ENCODE assay signal across 15 mouse cellular contexts in genomic region chr13:51873786-51874185, GRCm38 (mm10).
"Had no signal": no experiment of that assay in that cellular context is flagged by ENCODE, and none has a peak within 500 bp of the region (broad histone marks: within the 10 kb centered on the region; RNA-seq: fewer than 3 reads in every experiment).

No protein-coding gene starts in this region.

- H3K9me3 ChIP-seq: neural tube, embryonic 15.5 days; stomach, embryonic 15.5 days had no signal

- H3K36me3 ChIP-seq: neural tube, embryonic 15.5 days; stomach, embryonic 15.5 days had no signal

- H3K27ac ChIP-seq: neural tube, embryonic 15.5 days; stomach, embryonic 15.5 days; stomach, postnatal 0 days had no signal

- DNase-seq: retina, postnatal 1 day; right cerebral cortex, adult 18-20 months; right cerebral cortex, postnatal 14 days; right cerebral cortex, postnatal 25 days; right cerebral cortex, postnatal 4 days; spleen, adult 18-20 months; thymus, adult 18-20 months; thymus, adult 2 months; thymus, postnatal 14 days; thymus, postnatal 25 days; thymus, postnatal 36 days; thymus, postnatal 4 days had no signal

- H3K4me1 ChIP-seq: neural tube, embryonic 15.5 days had no signal

- H3K4me3 ChIP-seq: neural tube, embryonic 15.5 days; stomach, embryonic 15.5 days had no signal

- H3K9ac ChIP-seq: neural tube, embryonic 15.5 days; stomach, embryonic 15.5 days had no signal

- H3K4me2 ChIP-seq: neural tube, embryonic 15.5 days; stomach, embryonic 15.5 days had no signal

- H3K27me3 ChIP-seq: stomach, embryonic 15.5 days had no signal
